Mouse (Mus musculus) hindbrain, postnatal 0 days (tissue): ENCODE results near the gene Tmem106b. TPM values are rescaled to one million over a fixed set of nuclear protein-coding genes. Genes with fewer than 3 reads are reported as not detected.
A peak's percentile ranks its signal among the peaks of the same experiment; 100 is the strongest.

ENCODE experiments used
- ATAC-seq: fragments of 200-750 bp; cut with Nextera tagmentation; 2 replicates; pipeline ENCODE4 v1.8.0; 2017; ENCODE audit warnings: mild to moderate bottlenecking, moderate TSS enrichment, moderate library complexity
- DNase-seq: peaks from one replicate; pipeline ENCODE4 v3.0.0-alpha.2; 2015; ENCODE audit warnings: low spot score
- H3K27ac ChIP-seq: fragments of 300-500 bp; sonication (generic); 2 replicates; pipeline ENCODE4 v1.5.1; 2014; ENCODE audit warnings: mild to moderate bottlenecking
- H3K27me3 ChIP-seq: fragments of 300-500 bp; sonication (generic); 2 replicates; pipeline ENCODE4 v1.6.1; 2014; ENCODE audit warnings: low read length, mixed read lengths; ENCODE audit not compliant: insufficient read depth
- H3K36me3 ChIP-seq: fragments of 300-500 bp; sonication (generic); 2 replicates; pipeline ENCODE4 v1.6.1; 2014; ENCODE audit warnings: low read length, mixed read lengths; ENCODE audit not compliant: insufficient read depth
- H3K4me1 ChIP-seq: fragments of 300-500 bp; sonication (generic); 2 replicates; pipeline ENCODE4 v1.6.1; 2014; ENCODE audit warnings: antibody characterized with exemption, low read length, mixed read lengths; ENCODE audit not compliant: insufficient read depth
- H3K4me2 ChIP-seq: fragments of 300-500 bp; sonication (generic); 2 replicates; pipeline ENCODE4 v1.6.1; 2014; ENCODE audit warnings: low read depth, mild to moderate bottlenecking, low read length, moderate library complexity, mixed read lengths
- H3K4me3 ChIP-seq: fragments of 300-500 bp; sonication (generic); 2 replicates; pipeline ENCODE4 v1.5.1; 2014; ENCODE audit warnings: low read length
- H3K9ac ChIP-seq: fragments of 300-500 bp; sonication (generic); replicated peaks from 2 replicates; pipeline ENCODE4 v1.6.1; 2014; ENCODE audit warnings: mild to moderate bottlenecking, low read length, moderate library complexity, mixed read lengths
- H3K9me3 ChIP-seq: fragments of 300-500 bp; sonication (generic); 2 replicates; pipeline ENCODE4 v1.6.1; 2016; ENCODE audit warnings: low read length, mixed read lengths
- CTCF ChIP-seq: IDR thresholded peaks from 2 replicates; pipeline ENCODE4 v1.5.1; 2016; ENCODE audit warnings: antibody characterized with exemption, control low read depth, low read depth
- WGBS: fragments of 180-500 bp; shearing (Covaris S2); extraction: QIAGEN DNeasy Blood & Tissue Kit; methylation state at CpG from one replicate; pipeline ENCODE4 v1.1.7; 2014; 5-methylcytosine and 5-hydroxymethylcytosine counted together
- polyA plus RNA-seq: library from polyadenylated mRNA; unstranded; fragments of >200 nt; fragmentation: Nextera tagmentation; extraction: Ambion mirVana; gene quantifications from 2 replicates; pipeline ENCODE4 v1.2.1, GENCODE M21; 2015
- total RNA-seq: library from RNA; depleted of rRNA; stranded (reverse); fragments of >200 nt; gene quantifications from 2 replicates; pipeline ENCODE4 v1.2.3, GENCODE M21; 2014; rRNA removed

Tmem106b gene
- total and polyA plus RNA-seq, 2 experiments from 2014 or later = 38.0 to 92.9 TPM

DNA sequence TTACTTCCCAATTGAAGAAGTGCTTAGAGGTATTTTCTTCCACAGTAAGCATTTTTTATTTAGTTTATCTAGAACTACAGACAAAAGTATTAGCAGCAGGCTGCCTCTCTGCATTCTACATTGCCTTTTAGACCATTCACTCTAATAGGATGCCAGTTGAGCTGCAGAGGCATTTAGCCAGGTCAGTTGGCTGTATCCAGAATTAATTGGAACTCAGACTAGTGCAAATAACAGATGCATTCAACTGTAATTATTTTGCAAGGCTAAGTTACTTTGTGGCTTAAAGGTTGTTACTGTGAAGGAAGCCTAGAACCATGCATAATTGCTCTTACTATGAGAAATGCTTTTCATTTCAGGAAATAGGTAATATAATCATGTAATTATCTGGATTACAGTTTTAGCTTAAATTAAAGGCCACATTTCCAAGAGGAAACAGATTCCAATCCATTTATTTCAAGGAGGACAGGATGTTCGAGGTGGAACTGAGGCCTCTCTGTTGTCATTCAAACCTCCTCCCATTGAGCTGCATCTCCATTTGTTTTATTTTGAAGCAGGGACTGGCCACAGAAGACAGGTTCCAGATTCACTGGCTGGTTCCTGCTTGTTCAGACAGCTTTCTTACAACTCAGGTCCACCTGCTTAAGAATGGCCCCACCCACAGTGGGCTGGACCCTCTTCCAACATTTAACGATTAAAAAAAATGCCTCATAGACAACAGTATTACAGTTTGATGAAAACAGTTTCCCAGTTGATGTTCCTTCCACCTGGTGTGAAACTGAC, 27.3 kb downstream of the Tmem106b start:
- DNase-seq = peak; percentile 40
- no peak for TF ChIP-seq CTCF

DNA sequence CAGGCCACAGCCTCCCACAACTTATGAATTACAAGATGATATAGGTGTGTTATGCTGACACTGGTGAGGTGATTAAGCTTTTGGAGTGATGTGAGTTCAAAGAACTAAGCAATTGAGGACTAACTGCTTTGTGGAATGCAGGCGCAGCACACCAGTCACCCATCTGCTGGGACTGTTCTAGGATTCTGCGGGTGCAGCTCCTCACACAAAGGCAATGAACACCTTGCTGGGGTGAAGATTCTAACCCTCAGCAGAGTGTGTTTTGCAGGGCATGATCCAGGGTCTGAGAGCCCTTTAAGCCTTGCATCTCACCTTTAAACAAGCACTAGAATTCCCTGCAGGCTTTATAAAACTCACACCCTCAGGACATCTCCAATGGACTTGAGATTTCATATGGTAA, 30.6 kb downstream of the Tmem106b start:
- no peaks in the 10 kb centered on the region for H3K4me1 ChIP-seq
- H3K27me3 ChIP-seq = no peaks in the 10 kb centered on the region
- H3K9ac ChIP-seq = no peak overlapping the region
- DNase-seq (no peak), ATAC-seq (no peak)
- no peak for TF ChIP-seq CTCF
- H3K4me2 ChIP-seq = no peak overlapping the region
- no peak overlapping the region for H3K4me3 ChIP-seq
- 86% methylated on average over 2 of the region's 2 CpGs for WGBS
- H3K27ac ChIP-seq = no peak overlapping the region
- H3K9me3 ChIP-seq = no peaks in the 10 kb centered on the region
- no peaks in the 10 kb centered on the region for H3K36me3 ChIP-seq

More for the DNA sequence above, 27.3 kb downstream of the Tmem106b start:
- ATAC-seq = peak; percentile 63; the same call in 1 of the 2 replicates
- H3K4me3 ChIP-seq = no peak overlapping the region
- no peak overlapping the region for H3K9ac ChIP-seq
- no peaks in the 10 kb centered on the region for H3K4me1 ChIP-seq
- H3K4me2 ChIP-seq = no peak overlapping the region
- peak overlapping the region; percentile 15; the same call in 1 of the 2 replicates for H3K27ac ChIP-seq
- H3K9me3 ChIP-seq = no peaks in the 10 kb centered on the region
- WGBS = 62% methylated on average over 2 of the region's 2 CpGs
- H3K36me3 ChIP-seq = no peaks in the 10 kb centered on the region
- H3K27me3 ChIP-seq = no peaks in the 10 kb centered on the region

DNA sequence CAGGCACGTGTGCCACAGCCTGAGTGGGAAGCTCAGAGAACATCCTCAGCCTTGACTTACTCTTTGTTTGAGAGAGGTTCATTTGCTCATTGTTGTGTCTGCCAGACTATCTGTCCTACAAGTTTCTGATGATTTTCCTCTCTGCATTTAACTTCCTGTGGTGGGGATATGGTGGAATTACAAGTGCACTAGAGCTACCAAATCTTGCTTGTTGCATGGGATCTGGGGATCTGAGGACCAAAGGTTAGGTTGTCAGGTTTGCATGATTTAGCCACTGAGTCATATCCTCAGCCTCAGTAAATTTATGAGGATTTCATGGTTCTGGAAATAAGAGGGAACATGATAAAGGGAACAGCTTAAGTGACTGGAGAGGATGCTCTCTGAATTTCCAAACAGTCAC, 39.1 kb downstream of the Tmem106b start:
- no peaks in the 10 kb centered on the region for H3K4me1 ChIP-seq
- H3K4me3 ChIP-seq = no peak overlapping the region
- no peak for TF ChIP-seq CTCF
- H3K27me3 ChIP-seq = no peaks in the 10 kb centered on the region
- DNase-seq (no peak), ATAC-seq (no peak)
- H3K9me3 ChIP-seq = no peaks in the 10 kb centered on the region
- no peaks in the 10 kb centered on the region for H3K36me3 ChIP-seq
- H3K4me2 ChIP-seq = no peak overlapping the region
- no peak overlapping the region for H3K9ac ChIP-seq
- no peak overlapping the region for H3K27ac ChIP-seq
- 88% methylated on average over 1 of the region's 1 CpGs for WGBS

DNA sequence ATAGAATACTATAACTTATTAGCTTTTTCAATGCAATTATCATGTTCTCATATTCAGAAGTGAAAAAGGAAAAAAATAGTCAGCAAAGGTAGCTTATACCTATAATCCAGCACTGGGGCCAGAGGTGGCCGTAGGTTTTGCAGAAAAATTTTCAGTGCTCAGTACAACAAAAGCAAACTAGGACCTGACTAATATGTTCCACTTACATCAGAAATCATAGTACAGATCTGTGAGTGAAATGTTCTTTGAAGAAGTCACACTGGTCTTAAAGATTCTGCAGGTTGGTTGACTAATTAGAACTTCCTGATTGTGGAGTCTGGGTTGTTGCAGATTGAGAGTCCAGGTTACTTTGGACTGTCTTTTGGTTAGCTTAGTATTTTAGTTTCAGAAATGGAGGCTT, 67.7 kb downstream of the Tmem106b start:
- 94% methylated on average over 1 of the region's 1 CpGs for WGBS
- DNase-seq (no peak), ATAC-seq (no peak)
- H3K4me1 ChIP-seq = no peaks in the 10 kb centered on the region
- no peak overlapping the region for H3K4me2 ChIP-seq
- no peak overlapping the region for H3K4me3 ChIP-seq
- no peaks in the 10 kb centered on the region for H3K9me3 ChIP-seq
- no peak overlapping the region for H3K27ac ChIP-seq
- H3K9ac ChIP-seq = no peak overlapping the region
- H3K27me3 ChIP-seq = no peaks in the 10 kb centered on the region
- H3K36me3 ChIP-seq = no peaks in the 10 kb centered on the region
- TF ChIP-seq CTCF = no peak

Other genes with a start within 250 kb of the Tmem106b start
- 0.05 and 0.11 TPM in 2 replicates for gene Vwde, start 155.2 kb downstream of the Tmem106b start, total RNA-seq
- 0.04 and 0.09 TPM in 2 replicates for gene Vwde, start 155.2 kb downstream of the Tmem106b start, polyA plus RNA-seq